Mouse (Mus musculus): ENCODE measurements around the gene Lurap1. TPM values are rescaled to one million over a fixed set of nuclear protein-coding genes. Genes with fewer than 3 reads are reported as not detected.

Gene Lurap1
- polyA plus RNA-seq, 1 experiment, result 0.81 TPM

DNA sequence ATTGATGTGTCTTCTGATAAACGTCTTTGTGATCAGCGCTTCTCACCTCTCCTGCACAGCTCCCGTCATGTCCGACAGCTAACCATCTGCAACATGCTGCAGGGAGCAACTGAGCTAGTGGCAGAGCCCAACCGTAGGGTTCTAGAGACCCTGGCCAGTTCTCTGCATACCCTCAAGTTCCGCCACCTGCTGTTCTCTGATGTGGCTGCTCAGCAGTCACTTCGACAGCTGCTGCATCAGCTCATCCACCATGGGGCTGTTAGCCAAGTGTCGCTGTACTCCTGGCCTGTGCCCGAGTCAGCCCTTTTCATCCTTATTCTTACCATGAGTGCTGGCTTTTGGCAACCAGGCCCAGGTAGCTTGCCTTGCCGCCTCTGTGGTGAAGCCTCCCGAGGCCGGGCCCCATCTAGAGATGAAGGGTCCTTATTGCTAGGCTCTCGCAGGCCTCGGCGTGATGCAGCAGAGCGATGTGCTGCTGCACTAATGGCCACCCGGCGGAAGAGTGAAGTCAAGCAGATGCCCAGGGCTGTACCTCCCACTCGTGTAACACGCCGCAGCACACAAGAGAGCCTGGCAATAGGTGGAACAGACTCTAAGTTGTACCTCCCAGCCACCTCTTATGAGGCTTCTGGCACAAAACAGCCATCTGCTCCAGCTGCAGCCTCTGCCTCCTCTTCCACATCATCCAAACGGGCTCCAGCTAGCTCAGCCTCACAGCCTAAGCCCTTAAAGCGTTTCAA, 62.5 kb downstream of the Lurap1 start:
- TF ChIP-seq POLR2A (IDR thresholded peaks at IDR 0.05; ENCODE audit: low read depth, low read length), result no peak
- TF ChIP-seq CTCF (IDR thresholded peaks at IDR 0.05; ENCODE audit: extremely low read depth, insufficient read depth, insufficient read length, insufficient replicate concordance), result no peak
- no peak overlapping the region for H3K27ac ChIP-seq (ENCODE audit: insufficient read depth, low read length)
- H3K36me3 ChIP-seq (ENCODE audit: control insufficient read depth, insufficient read depth, low read length), result peaks cover 16% of the 10 kb centered on the region
- WGBS, result 93% methylated on average over 23 of the region's 23 CpGs
- no peaks in the 10 kb centered on the region for H3K4me1 ChIP-seq (ENCODE audit: control insufficient read depth, insufficient read depth, insufficient read length)
- no peak for DNase-seq (ENCODE audit: low read depth in 1 of 2, low spot score in 2 of 2)
- H3K27me3 ChIP-seq (ENCODE audit: control insufficient read depth, insufficient read depth, low read length), result no peaks in the 10 kb centered on the region
- no peak overlapping the region for H3K4me3 ChIP-seq (ENCODE audit: extremely low read depth, insufficient read depth, insufficient read length)

Other genes with a start within 250 kb of the Lurap1 start
- gene Dmbx1, start 211.4 kb downstream of the Lurap1 start, polyA plus RNA-seq (2012; rRNA removed), result not detected in 2 replicates
- gene Faah, start 133.4 kb downstream of the Lurap1 start, polyA plus RNA-seq (2012; rRNA removed), result 25.7 and 31.3 TPM in 2 replicates
- gene Nsun4, start 97.5 kb downstream of the Lurap1 start, polyA plus RNA-seq (2012; rRNA removed), result 8.2 and 9.3 TPM in 2 replicates
- 44.5 and 48.9 TPM in 2 replicates for gene Uqcrh, start 76.3 kb downstream of the Lurap1 start, polyA plus RNA-seq (2012; rRNA removed)
- 22.4 and 35.3 TPM in 2 replicates for gene Lrrc41, start 76.1 kb downstream of the Lurap1 start, polyA plus RNA-seq (2012; rRNA removed)
- 2.6 and 2.7 TPM in 2 replicates for gene Rad54l, start 27.6 kb downstream of the Lurap1 start, polyA plus RNA-seq (2012; rRNA removed)
- gene Pomgnt1, start 27.5 kb downstream of the Lurap1 start, polyA plus RNA-seq (2012; rRNA removed), result 16.4 and 18.0 TPM in 2 replicates
- gene Tspan1, start 16.3 kb upstream of the Lurap1 start, polyA plus RNA-seq (2012; rRNA removed), result 0.04 TPM in 1 of 2 replicates, not detected in the other
- not detected in 2 replicates for gene 1700042G07Rik, start 22.0 kb upstream of the Lurap1 start, polyA plus RNA-seq (2012; rRNA removed)
- gene Gm49337, start 22.0 kb upstream of the Lurap1 start, polyA plus RNA-seq (2012; rRNA removed), result not detected in 2 replicates
- 3.5 and 4.4 TPM in 2 replicates for gene Pik3r3, start 70.3 kb upstream of the Lurap1 start, polyA plus RNA-seq (2012; rRNA removed)